Mouse (Mus musculus) stomach, embryonic 14.5 days (tissue): ENCODE results near the gene L3mbtl4. TPM values are rescaled to one million over a fixed set of nuclear protein-coding genes. Genes with fewer than 3 reads are reported as not detected.

Experiments
- ATAC-seq: fragments of 200-750 bp; cut with Nextera tagmentation; 2 replicates; pipeline ENCODE4 v1.8.0; 2017; ENCODE audit warnings: low read depth, moderate TSS enrichment; ENCODE audit not compliant: insufficient number of reproducible peaks, insufficient read depth, low FRiP score
- H3K27ac ChIP-seq: fragments of 300-500 bp; sonication (generic); 2 replicates; pipeline ENCODE4 v1.5.1; 2014; ENCODE audit warnings: mild to moderate bottlenecking, low read length, moderate library complexity, mixed read lengths
- H3K27me3 ChIP-seq: fragments of 300-500 bp; sonication (generic); 2 replicates; pipeline ENCODE4 v1.6.1; 2014; ENCODE audit warnings: low read length, control low read depth, mixed read lengths; ENCODE audit not compliant: control insufficient read depth, insufficient read depth
- H3K36me3 ChIP-seq: fragments of 300-500 bp; sonication (generic); 2 replicates; pipeline ENCODE4 v1.6.1; 2014; ENCODE audit warnings: mild to moderate bottlenecking, control low read depth, low read length, moderate library complexity, mixed read lengths; ENCODE audit not compliant: control insufficient read depth, insufficient read depth
- H3K4me1 ChIP-seq: fragments of 300-500 bp; sonication (generic); 2 replicates; pipeline ENCODE4 v1.6.1; 2014; ENCODE audit warnings: low read length, control low read depth, mixed read lengths; ENCODE audit not compliant: control insufficient read depth, insufficient read depth
- H3K4me2 ChIP-seq: fragments of 300-500 bp; sonication (generic); replicated peaks from 2 replicates; pipeline ENCODE4 v1.6.1; 2014; ENCODE audit warnings: low read depth, low read length, control low read depth
- H3K4me3 ChIP-seq: fragments of 300-500 bp; sonication (generic); 2 replicates; pipeline ENCODE4 v1.5.1; 2014; ENCODE audit warnings: low read depth, low read length, control low read depth
- H3K9ac ChIP-seq: fragments of 300-500 bp; sonication (generic); replicated peaks from 2 replicates; pipeline ENCODE4 v1.6.1; 2014; ENCODE audit warnings: low read depth, mild to moderate bottlenecking, control low read depth, low read length, moderate library complexity, mixed read lengths
- H3K9me3 ChIP-seq: fragments of 300-500 bp; sonication (generic); 2 replicates; pipeline ENCODE4 v1.6.1; 2016; ENCODE audit warnings: low read depth, low read length, control low read depth; ENCODE audit not compliant: control insufficient read depth
- WGBS: fragments of 180-500 bp; shearing (Covaris S2); extraction: QIAGEN DNeasy Blood & Tissue Kit; methylation state at CpG from one replicate; pipeline ENCODE4 v1.1.7; 2014; 5-methylcytosine and 5-hydroxymethylcytosine counted together
- polyA plus RNA-seq: library from polyadenylated mRNA; unstranded; fragments of >200 nt; fragmentation: Nextera tagmentation; extraction: Ambion mirVana; gene quantifications from 2 replicates; pipeline ENCODE4 v1.2.1, GENCODE M21; 2014

Gene L3mbtl4
- polyA plus RNA-seq, result not detected in 2 replicates

- H3K27me3 ChIP-seq, result peaks cover 12% of the 10 kb centered on the region; the same call in 1 of the 2 replicates
- peak within 1 kb of the TSS; percentile 92 for H3K4me2 ChIP-seq
- no peaks in the 10 kb centered on the region for H3K36me3 ChIP-seq
- H3K9ac ChIP-seq, result no peak within 1 kb of the TSS
- no peaks in the 10 kb centered on the region for H3K9me3 ChIP-seq
- H3K4me3 ChIP-seq, result peak within 1 kb of the TSS; percentile 36
- WGBS, result 2% methylated on average over 29 of the region's 29 CpGs
- peak; percentile 64; the same call in 1 of the 2 replicates for ATAC-seq
- H3K4me1 ChIP-seq, result 0 out of 2 replicates have a peak, but pooled peaks cover 3% of the 10 kb centered on the region
- no peak within 1 kb of the TSS for H3K27ac ChIP-seq
Observed at GRCm38 (mm10) chr17:68273527-68273926, at the start of gene L3mbtl4. TSS of gene L3mbtl4 (plus strand) at chr17:68273797.

DNA sequence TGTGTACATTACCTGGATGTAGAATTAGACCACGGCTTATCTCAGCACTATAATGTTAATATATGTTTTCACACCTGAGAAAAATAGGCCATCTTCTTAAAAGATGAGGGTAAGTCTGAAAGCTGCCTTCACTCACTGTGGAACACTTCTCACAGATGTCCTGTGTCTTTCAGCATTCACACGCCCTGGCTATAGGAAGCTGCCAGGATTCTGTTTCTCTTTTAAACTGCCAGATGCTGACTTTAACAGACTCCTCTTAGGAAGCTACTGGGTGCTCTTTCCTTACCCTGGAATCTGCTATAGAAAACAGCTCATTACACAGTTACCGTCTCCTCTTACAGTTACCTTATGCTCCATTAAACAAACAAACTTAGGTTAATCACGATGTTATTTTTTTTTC, 43.1 kb upstream of the L3mbtl4 start:
- H3K4me1 ChIP-seq, result no peaks in the 10 kb centered on the region
- H3K4me2 ChIP-seq, result no peak overlapping the region
- H3K36me3 ChIP-seq, result no peaks in the 10 kb centered on the region
- no peak overlapping the region for H3K27ac ChIP-seq
- no peak overlapping the region for H3K4me3 ChIP-seq
- no peak for ATAC-seq
- 48% methylated on average over 4 of the region's 4 CpGs for WGBS
- no peaks in the 10 kb centered on the region for H3K9me3 ChIP-seq
- H3K27me3 ChIP-seq, result no peaks in the 10 kb centered on the region
- no peak overlapping the region for H3K9ac ChIP-seq

DNA sequence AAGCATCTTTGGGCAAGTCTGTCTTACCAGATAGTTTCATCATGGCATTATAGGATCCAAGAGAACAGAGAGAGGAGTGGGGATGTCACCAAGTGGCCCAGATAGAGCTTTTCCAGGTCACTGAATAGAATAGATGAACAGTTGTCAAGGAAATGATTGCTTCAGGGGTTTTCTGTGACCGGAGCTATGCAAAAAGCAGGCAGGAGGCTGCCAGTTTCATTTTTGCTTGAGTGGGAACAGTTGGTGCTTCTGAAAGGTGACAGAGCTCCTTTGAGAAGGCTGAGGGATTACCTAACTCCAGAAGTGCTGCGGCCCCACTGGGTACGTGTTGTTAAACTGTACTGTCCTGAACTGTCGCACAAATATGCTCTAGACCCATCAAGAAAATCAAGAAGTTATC, 38.2 kb upstream of the L3mbtl4 start:
- 76% methylated on average over 4 of the region's 4 CpGs for WGBS
- Histone ChIP-seq H3K36me3 (no peaks in the 10 kb centered on the region), H3K27ac (no peak overlapping the region), H3K9me3 (no peaks in the 10 kb centered on the region), H3K27me3 (no peaks in the 10 kb centered on the region), H3K4me3 (no peak overlapping the region), H3K4me2 (no peak overlapping the region), H3K4me1 (no peaks in the 10 kb centered on the region), H3K9ac (no peak overlapping the region)
- no peak for ATAC-seq

- H3K4me3 ChIP-seq, result no peak overlapping the region
- H3K9me3 ChIP-seq, result no peaks in the 10 kb centered on the region
- ATAC-seq, result no peak
- no peaks in the 10 kb centered on the region for H3K36me3 ChIP-seq
- H3K4me1 ChIP-seq, result no peaks in the 10 kb centered on the region
- WGBS, result 69% methylated on average over 12 of the region's 12 CpGs
- H3K27me3 ChIP-seq, result no peaks in the 10 kb centered on the region
- no peak overlapping the region for H3K4me2 ChIP-seq
- no peak overlapping the region for H3K9ac ChIP-seq
- H3K27ac ChIP-seq, result no peak overlapping the region
Observed at GRCm38 (mm10) chr17:68236992-68237391, 36.6 kb upstream of the L3mbtl4 start.

GRCm38 (mm10) chr17:68240171-68240570, 33.4 kb upstream of the L3mbtl4 start:
- WGBS, result 85% methylated on average over 2 of the region's 2 CpGs

GRCm38 (mm10) chr17:68264835-68265557, 8.6 kb upstream of the L3mbtl4 start:
- no peaks in the 10 kb centered on the region for H3K27me3 ChIP-seq
- no peak overlapping the region for H3K4me3 ChIP-seq
- no peak overlapping the region for H3K4me2 ChIP-seq
- no peak overlapping the region for H3K9ac ChIP-seq
- H3K27ac ChIP-seq, result no peak overlapping the region
- ATAC-seq, result no peak
- no peaks in the 10 kb centered on the region for H3K36me3 ChIP-seq
- WGBS, result 82% methylated on average over 7 of the region's 7 CpGs
- no peaks in the 10 kb centered on the region for H3K9me3 ChIP-seq
- H3K4me1 ChIP-seq, result no peaks in the 10 kb centered on the region

More at GRCm38 (mm10) chr17:68240171-68240570, 33.4 kb upstream of the L3mbtl4 start:
- no peak overlapping the region for H3K9ac ChIP-seq
- 0 out of 2 replicates have a peak, but pooled peaks cover 2% of the 10 kb centered on the region for H3K4me1 ChIP-seq
- H3K4me3 ChIP-seq, result no peak overlapping the region
- H3K36me3 ChIP-seq, result no peaks in the 10 kb centered on the region
- no peaks in the 10 kb centered on the region for H3K27me3 ChIP-seq
- no peak overlapping the region for H3K27ac ChIP-seq
- no peaks in the 10 kb centered on the region for H3K9me3 ChIP-seq
- H3K4me2 ChIP-seq, result no peak overlapping the region
- no peak for ATAC-seq

GRCm38 (mm10) chr17:68273954-68274353, 357 bp downstream of the L3mbtl4 start:
- H3K9ac ChIP-seq, result no peak overlapping the region
- ATAC-seq, result 0 out of 2 replicates have a peak, but pooled peaks have one; percentile 43
- H3K36me3 ChIP-seq, result no peaks in the 10 kb centered on the region
- H3K4me1 ChIP-seq, result 0 out of 2 replicates have a peak, but pooled peaks cover 3% of the 10 kb centered on the region
- peak overlapping the region; percentile 36 for H3K4me3 ChIP-seq
- H3K27ac ChIP-seq, result no peak overlapping the region
- no peaks in the 10 kb centered on the region for H3K9me3 ChIP-seq
- 14% methylated on average over 14 of the region's 14 CpGs for WGBS
- peaks cover 12% of the 10 kb centered on the region; the same call in 1 of the 2 replicates for H3K27me3 ChIP-seq
- H3K4me2 ChIP-seq, result peak overlapping the region; percentile 92

DNA sequence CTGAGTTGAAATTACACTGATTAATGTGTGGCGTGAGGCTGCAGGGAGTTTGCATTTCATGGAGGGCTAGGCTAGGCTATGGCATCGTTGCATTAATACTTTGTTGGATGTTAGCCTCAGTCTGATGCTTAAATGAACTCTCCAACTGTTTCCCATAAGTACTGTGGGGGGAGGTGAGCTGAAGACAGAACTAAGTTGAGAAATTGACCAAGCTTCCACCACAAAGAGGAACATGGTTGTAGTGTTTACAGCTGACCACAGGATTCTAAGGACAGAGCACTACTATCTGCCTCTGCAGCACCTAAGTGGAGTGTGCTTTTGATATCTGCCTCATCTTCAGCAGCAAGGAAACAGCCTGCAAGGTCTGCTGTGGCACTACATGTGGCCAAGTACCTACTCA, 1.5 kb downstream of the L3mbtl4 start:
- Histone ChIP-seq H3K4me1 (0 out of 2 replicates have a peak, but pooled peaks cover 3% of the 10 kb centered on the region), H3K27me3 (peaks cover 12% of the 10 kb centered on the region; the same call in 1 of the 2 replicates), H3K4me3 (no peak overlapping the region), H3K9ac (no peak overlapping the region), H3K27ac (no peak overlapping the region), H3K9me3 (no peaks in the 10 kb centered on the region), H3K4me2 (no peak overlapping the region), H3K36me3 (no peaks in the 10 kb centered on the region)
- WGBS, result 64% methylated on average over 2 of the region's 2 CpGs
- ATAC-seq, result no peak
